Mouse (Mus musculus): ENCODE measurements around the gene Lrrc29. TPM values are rescaled to one million over a fixed set of nuclear protein-coding genes. Genes with fewer than 3 reads are reported as not detected.

The Lrrc29 gene
- polyA plus RNA-seq, 1 experiment from 2014 or later, result 0.83 TPM

DNA sequence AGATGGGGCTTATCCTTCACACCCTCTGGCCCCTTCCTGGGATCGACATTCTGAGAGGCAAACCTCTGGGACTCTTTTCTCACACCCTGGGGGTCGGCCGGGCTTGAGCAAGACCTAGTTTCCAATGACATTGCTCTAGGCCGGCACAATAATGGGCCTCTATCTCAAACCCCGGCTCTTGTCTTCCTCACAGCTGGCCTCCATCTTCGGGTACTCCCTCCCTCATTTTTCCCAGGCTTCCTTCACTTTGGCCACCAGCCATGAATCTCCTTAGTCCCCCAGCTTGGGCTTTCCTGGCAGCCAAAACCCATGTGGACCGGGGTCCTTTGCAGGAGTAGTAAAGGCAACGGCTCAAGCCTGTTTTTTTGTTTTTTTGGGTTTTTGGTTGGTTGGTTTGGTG, 15.3 kb upstream of the Lrrc29 start:
- H3K9me3 ChIP-seq (replicated peaks; ENCODE audit: control insufficient read depth, low read length), result no peaks in the 10 kb centered on the region
- no peak overlapping the region for H3K27ac ChIP-seq (replicated peaks; ENCODE audit: low read depth, low read length)
- WGBS, result 42% methylated on average over 8 of the region's 8 CpGs
- H3K4me2 ChIP-seq (ENCODE audit: low read depth, low read length), result no peak overlapping the region
- no peaks in the 10 kb centered on the region for H3K27me3 ChIP-seq (ENCODE audit: control insufficient read depth, insufficient read depth, low read length)
- no peak for ATAC-seq (replicated peaks; ENCODE audit: insufficient number of reproducible peaks, low FRiP score, low TSS enrichment, low read depth)
- H3K9ac ChIP-seq (replicated peaks; ENCODE audit: low read length), result no peak overlapping the region
- H3K36me3 ChIP-seq (replicated peaks; ENCODE audit: control insufficient read depth, insufficient read depth, low read depth, low read length), result peaks cover 2% of the 10 kb centered on the region; the same call in 1 of the 2 replicates
- no peak for DNase-seq (ENCODE audit: low spot score)
- peaks cover 6% of the 10 kb centered on the region for H3K4me1 ChIP-seq (ENCODE audit: control insufficient read depth, insufficient read depth, low read length)
- no peak overlapping the region for H3K4me3 ChIP-seq (ENCODE audit: low read depth, low read length)

DNA sequence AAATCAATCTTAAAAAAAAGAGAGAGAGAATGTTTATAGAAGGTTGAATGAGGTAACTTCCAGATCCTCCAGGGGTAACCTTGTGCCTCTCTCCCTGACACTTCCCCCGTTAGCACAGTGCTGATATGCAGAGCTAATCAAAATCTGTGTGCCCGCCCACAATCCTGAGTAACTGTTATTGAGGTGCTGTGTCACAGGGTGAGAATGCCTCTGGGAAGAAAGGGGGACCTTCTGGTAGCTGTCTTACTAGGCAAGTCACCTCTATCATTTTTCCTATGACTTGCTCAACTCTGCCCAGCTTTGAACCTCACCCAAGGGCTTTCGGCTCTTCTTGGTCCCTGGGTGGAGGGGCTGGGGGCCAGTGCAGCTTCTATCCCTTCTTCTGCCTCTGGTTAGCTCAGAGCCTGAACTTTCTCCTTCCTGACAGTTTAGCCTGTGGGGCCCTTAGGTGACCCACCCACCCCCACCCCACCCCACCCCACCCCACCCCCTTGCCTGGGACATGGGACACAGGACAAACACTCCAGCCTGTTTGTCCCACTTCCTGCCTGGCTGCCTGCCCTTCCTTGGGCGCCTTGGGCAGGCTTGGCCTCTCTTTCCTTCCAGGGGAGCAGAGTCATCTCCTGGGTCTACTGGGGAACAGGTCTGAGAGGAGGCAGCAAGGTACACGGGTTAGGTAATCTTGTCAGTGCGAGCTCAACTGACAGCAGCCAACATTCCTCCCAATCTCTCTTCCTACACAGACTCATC, 14.0 kb upstream of the Lrrc29 start:
- Histone ChIP-seq H3K9me3 (replicated peaks; ENCODE audit: control insufficient read depth, low read length) (no peaks in the 10 kb centered on the region), H3K36me3 (replicated peaks; ENCODE audit: control insufficient read depth, insufficient read depth, low read depth, low read length) (peaks cover 3% of the 10 kb centered on the region; the same call in 1 of the 2 replicates), H3K27me3 (ENCODE audit: control insufficient read depth, insufficient read depth, low read length) (no peaks in the 10 kb centered on the region), H3K4me3 (ENCODE audit: low read depth, low read length) (no peak overlapping the region), H3K9ac (replicated peaks; ENCODE audit: low read length) (no peak overlapping the region), H3K27ac (replicated peaks; ENCODE audit: low read depth, low read length) (no peak overlapping the region), H3K4me1 (ENCODE audit: control insufficient read depth, insufficient read depth, low read length) (no peaks in the 10 kb centered on the region; the same call in 1 of the 2 replicates), H3K4me2 (ENCODE audit: low read depth, low read length) (no peak overlapping the region)
- 77% methylated on average over 6 of the region's 6 CpGs for WGBS
- DNase-seq (ENCODE audit: low spot score) (no peak), ATAC-seq (replicated peaks; ENCODE audit: insufficient number of reproducible peaks, low FRiP score, low TSS enrichment, low read depth) (no peak)

DNA sequence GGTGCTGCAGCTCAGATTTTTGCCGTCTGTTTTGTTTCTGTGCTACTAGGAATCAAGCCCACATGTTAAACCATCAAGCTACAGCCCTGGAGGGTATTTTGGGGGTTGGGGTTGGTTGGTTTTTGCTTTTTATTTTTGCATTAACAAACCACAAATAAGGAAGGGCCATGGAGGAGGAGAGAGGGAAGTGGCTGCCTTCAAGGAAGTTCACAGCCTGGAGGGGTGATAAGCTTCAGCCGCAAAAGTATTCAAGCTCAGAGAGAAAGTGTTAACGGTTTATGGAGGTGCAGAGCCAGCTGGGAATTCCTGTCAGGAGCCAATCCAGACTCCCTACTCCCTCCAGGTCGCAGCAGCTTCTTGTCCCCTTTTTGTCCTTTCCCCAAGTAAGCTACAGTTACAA, 12.9 kb upstream of the Lrrc29 start:
- no peaks in the 10 kb centered on the region for H3K9me3 ChIP-seq (replicated peaks; ENCODE audit: control insufficient read depth, low read length)
- H3K9ac ChIP-seq (replicated peaks; ENCODE audit: low read length), result 0 out of 2 replicates have a peak overlapping the region, but pooled peaks have one; percentile 18
- 42% methylated on average over 4 of the region's 4 CpGs for WGBS
- no peak for ATAC-seq (replicated peaks; ENCODE audit: insufficient number of reproducible peaks, low FRiP score, low TSS enrichment, low read depth)
- no peak overlapping the region for H3K4me3 ChIP-seq (ENCODE audit: low read depth, low read length)
- peaks cover 3% of the 10 kb centered on the region; the same call in 1 of the 2 replicates for H3K36me3 ChIP-seq (replicated peaks; ENCODE audit: control insufficient read depth, insufficient read depth, low read depth, low read length)
- H3K4me1 ChIP-seq (ENCODE audit: control insufficient read depth, insufficient read depth, low read length), result no peaks in the 10 kb centered on the region
- DNase-seq (ENCODE audit: low spot score), result no peak
- 0 out of 2 replicates have a peak overlapping the region, but pooled peaks have one; percentile 8 for H3K27ac ChIP-seq (replicated peaks; ENCODE audit: low read depth, low read length)
- no peaks in the 10 kb centered on the region for H3K27me3 ChIP-seq (ENCODE audit: control insufficient read depth, insufficient read depth, low read length)
- no peak overlapping the region for H3K4me2 ChIP-seq (ENCODE audit: low read depth, low read length)

DNA sequence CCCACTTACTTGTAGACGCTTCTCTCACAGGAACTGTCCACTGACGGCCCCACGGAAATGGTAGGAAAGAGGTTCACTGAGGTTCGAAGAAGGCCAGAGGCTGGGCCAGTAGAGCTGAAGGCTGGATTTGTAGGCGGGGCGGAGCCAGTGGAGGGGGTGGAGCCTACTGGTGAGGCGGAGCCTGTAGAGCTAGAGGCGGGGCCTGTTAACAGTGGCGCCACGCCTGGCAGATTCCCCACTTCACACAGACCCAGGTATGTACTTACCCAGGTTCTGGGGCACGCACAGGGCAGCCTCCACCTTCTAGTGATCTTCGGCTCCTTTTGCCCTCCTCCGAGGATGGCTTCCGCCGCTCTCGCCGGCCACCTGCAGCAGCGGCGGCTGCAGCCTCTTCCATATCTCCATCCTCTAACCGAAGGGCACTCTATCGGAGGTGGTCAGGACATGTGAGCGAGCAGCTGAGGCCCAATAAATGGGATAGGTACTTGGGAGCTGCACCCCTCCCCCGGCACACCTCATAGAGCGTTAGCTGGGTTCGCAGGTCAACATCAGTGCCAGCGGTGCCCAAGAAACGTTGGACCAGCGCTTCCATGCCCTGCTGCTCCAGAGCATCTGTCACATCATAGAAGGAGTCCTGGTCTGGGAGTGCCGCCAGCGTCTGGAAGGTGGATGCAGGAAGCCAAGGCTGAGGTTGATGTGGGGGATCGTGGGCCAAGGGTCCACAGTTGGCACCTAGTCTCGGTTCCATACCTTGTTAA, 10.5 kb upstream of the Lrrc29 start:
- Histone ChIP-seq H3K9me3 (replicated peaks; ENCODE audit: control insufficient read depth, low read length) (no peaks in the 10 kb centered on the region), H3K36me3 (replicated peaks; ENCODE audit: control insufficient read depth, insufficient read depth, low read depth, low read length) (peaks cover 3% of the 10 kb centered on the region; the same call in 1 of the 2 replicates), H3K4me3 (ENCODE audit: low read depth, low read length) (no peak overlapping the region), H3K9ac (replicated peaks; ENCODE audit: low read length) (no peak overlapping the region), H3K27ac (replicated peaks; ENCODE audit: low read depth, low read length) (no peak overlapping the region), H3K27me3 (ENCODE audit: control insufficient read depth, insufficient read depth, low read length) (no peaks in the 10 kb centered on the region), H3K4me2 (ENCODE audit: low read depth, low read length) (no peak overlapping the region), H3K4me1 (ENCODE audit: control insufficient read depth, insufficient read depth, low read length) (no peaks in the 10 kb centered on the region)
- no peak for DNase-seq (ENCODE audit: low spot score)
- WGBS, result 57% methylated on average over 32 of the region's 32 CpGs
- ATAC-seq (replicated peaks; ENCODE audit: insufficient number of reproducible peaks, low FRiP score, low TSS enrichment, low read depth), result peak; percentile 24; the same call in 1 of the 2 replicates

DNA sequence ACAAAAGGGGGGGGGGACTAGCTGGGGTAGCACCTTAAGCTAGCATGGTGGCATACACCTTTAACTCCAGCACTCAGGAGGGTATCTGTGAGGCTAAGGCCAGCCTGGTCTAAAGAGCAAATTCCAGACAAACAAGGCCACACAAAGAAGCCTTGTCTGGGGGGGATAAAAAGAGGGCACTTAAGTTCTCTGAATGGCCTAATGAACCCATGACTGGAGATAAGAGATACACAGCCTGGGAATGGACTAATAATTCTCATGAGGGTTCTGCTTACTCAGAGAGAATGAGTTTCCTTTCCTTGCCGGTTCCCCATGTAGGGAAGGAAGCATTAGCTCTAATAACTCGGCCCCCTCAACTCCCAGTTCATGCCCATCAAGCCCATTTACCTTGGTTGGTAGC, 6.4 kb upstream of the Lrrc29 start:
- Histone ChIP-seq H3K27ac (replicated peaks; ENCODE audit: low read depth, low read length) (no peak overlapping the region), H3K4me2 (ENCODE audit: low read depth, low read length) (no peak overlapping the region), H3K9ac (replicated peaks; ENCODE audit: low read length) (no peak overlapping the region), H3K4me3 (ENCODE audit: low read depth, low read length) (no peak overlapping the region), H3K36me3 (replicated peaks; ENCODE audit: control insufficient read depth, insufficient read depth, low read depth, low read length) (peaks cover 21% of the 10 kb centered on the region), H3K9me3 (replicated peaks; ENCODE audit: control insufficient read depth, low read length) (no peaks in the 10 kb centered on the region), H3K27me3 (ENCODE audit: control insufficient read depth, insufficient read depth, low read length) (no peaks in the 10 kb centered on the region), H3K4me1 (ENCODE audit: control insufficient read depth, insufficient read depth, low read length) (no peaks in the 10 kb centered on the region)
- ATAC-seq (replicated peaks; ENCODE audit: insufficient number of reproducible peaks, low FRiP score, low TSS enrichment, low read depth) (no peak), DNase-seq (ENCODE audit: low spot score) (no peak)
- WGBS, result 65% methylated on average over 2 of the region's 2 CpGs

DNA sequence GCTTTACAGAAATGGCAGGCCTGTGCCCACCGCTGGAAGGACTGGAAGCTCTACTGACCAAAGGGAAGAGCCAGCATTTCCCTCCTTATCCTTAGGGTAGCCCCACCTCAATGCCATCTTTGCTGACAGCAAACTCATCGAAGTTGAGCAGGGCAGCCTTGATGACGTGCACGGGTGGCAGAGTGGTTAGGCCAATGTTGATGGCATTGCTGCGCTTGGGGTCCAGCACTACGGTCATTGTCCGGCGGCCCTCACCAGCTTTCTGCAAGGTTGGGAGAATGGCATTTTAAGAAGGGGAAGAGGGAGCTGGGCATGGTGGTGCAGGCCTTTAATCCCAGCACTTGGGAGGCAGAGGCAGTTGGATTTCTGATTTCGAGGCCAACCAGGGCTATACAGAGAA, 5.9 kb upstream of the Lrrc29 start:
- WGBS, result 91% methylated on average over 9 of the region's 9 CpGs
- ATAC-seq (replicated peaks; ENCODE audit: insufficient number of reproducible peaks, low FRiP score, low TSS enrichment, low read depth) (no peak), DNase-seq (ENCODE audit: low spot score) (no peak)
- Histone ChIP-seq H3K27me3 (ENCODE audit: control insufficient read depth, insufficient read depth, low read length) (no peaks in the 10 kb centered on the region), H3K9me3 (replicated peaks; ENCODE audit: control insufficient read depth, low read length) (no peaks in the 10 kb centered on the region), H3K4me1 (ENCODE audit: control insufficient read depth, insufficient read depth, low read length) (no peaks in the 10 kb centered on the region), H3K9ac (replicated peaks; ENCODE audit: low read length) (no peak overlapping the region), H3K4me2 (ENCODE audit: low read depth, low read length) (no peak overlapping the region), H3K36me3 (replicated peaks; ENCODE audit: control insufficient read depth, insufficient read depth, low read depth, low read length) (peaks cover 21% of the 10 kb centered on the region), H3K27ac (replicated peaks; ENCODE audit: low read depth, low read length) (no peak overlapping the region), H3K4me3 (ENCODE audit: low read depth, low read length) (no peak overlapping the region)

DNA sequence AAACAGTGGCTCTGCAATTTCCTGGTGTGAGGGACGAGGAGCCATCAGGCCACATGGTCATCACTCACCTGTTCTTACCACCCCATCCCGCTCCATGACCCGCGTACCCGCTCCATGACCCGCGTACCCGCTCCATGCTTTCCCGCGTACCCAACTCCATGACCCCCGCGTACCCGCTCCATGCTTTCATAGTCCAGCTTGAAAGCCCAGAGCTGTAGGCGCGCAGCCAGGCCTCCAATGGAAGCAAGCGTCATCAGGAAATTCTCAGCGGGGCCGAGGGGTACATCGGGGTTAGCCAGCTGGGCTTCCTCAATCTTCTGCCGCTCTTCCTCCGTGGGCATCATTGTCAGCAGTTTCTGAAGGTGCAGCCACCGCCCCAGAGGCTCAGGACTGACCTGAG, 5.4 kb upstream of the Lrrc29 start:
- ATAC-seq (replicated peaks; ENCODE audit: insufficient number of reproducible peaks, low FRiP score, low TSS enrichment, low read depth) (no peak), DNase-seq (ENCODE audit: low spot score) (no peak)
- H3K9ac ChIP-seq (replicated peaks; ENCODE audit: low read length), result no peak overlapping the region
- no peaks in the 10 kb centered on the region for H3K4me1 ChIP-seq (ENCODE audit: control insufficient read depth, insufficient read depth, low read length)
- 94% methylated on average over 22 of the region's 22 CpGs for WGBS
- no peaks in the 10 kb centered on the region for H3K9me3 ChIP-seq (replicated peaks; ENCODE audit: control insufficient read depth, low read length)
- no peaks in the 10 kb centered on the region for H3K27me3 ChIP-seq (ENCODE audit: control insufficient read depth, insufficient read depth, low read length)
- H3K36me3 ChIP-seq (replicated peaks; ENCODE audit: control insufficient read depth, insufficient read depth, low read depth, low read length), result peaks cover 20% of the 10 kb centered on the region
- H3K4me2 ChIP-seq (ENCODE audit: low read depth, low read length), result no peak overlapping the region
- H3K4me3 ChIP-seq (ENCODE audit: low read depth, low read length), result no peak overlapping the region
- no peak overlapping the region for H3K27ac ChIP-seq (replicated peaks; ENCODE audit: low read depth, low read length)

DNA sequence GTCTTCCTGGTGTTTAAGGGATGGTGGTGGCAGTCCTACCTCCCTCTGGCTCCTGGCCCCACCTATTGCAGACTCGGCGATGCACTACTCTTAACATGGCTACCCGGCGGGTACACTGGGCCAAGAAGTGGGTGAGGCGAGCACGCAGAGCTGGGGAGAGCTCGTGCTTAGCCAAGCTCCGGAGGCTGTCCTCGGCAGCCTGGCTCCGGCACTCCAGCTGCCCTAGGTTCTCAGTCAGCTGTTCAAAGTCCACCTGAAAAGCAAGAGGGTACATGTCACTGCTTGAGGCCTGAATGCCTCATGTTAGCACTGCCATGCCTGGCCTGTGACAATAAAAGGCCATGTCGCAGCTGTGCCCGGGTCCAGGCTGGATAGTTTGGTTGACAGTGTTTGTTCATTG, 4.2 kb upstream of the Lrrc29 start:
- H3K4me1 ChIP-seq (ENCODE audit: control insufficient read depth, insufficient read depth, low read length), result peaks cover 1% of the 10 kb centered on the region; the same call in 1 of the 2 replicates
- H3K27ac ChIP-seq (replicated peaks; ENCODE audit: low read depth, low read length), result no peak overlapping the region
- no peak overlapping the region for H3K9ac ChIP-seq (replicated peaks; ENCODE audit: low read length)
- no peaks in the 10 kb centered on the region for H3K9me3 ChIP-seq (replicated peaks; ENCODE audit: control insufficient read depth, low read length)
- DNase-seq (ENCODE audit: low spot score), result no peak
- 90% methylated on average over 12 of the region's 12 CpGs for WGBS
- no peak overlapping the region for H3K4me2 ChIP-seq (ENCODE audit: low read depth, low read length)
- no peak for ATAC-seq (replicated peaks; ENCODE audit: insufficient number of reproducible peaks, low FRiP score, low TSS enrichment, low read depth)
- H3K27me3 ChIP-seq (ENCODE audit: control insufficient read depth, insufficient read depth, low read length), result no peaks in the 10 kb centered on the region
- no peak overlapping the region for H3K4me3 ChIP-seq (ENCODE audit: low read depth, low read length)
- peaks cover 18% of the 10 kb centered on the region for H3K36me3 ChIP-seq (replicated peaks; ENCODE audit: control insufficient read depth, insufficient read depth, low read depth, low read length)

Measured in embryonic facial prominence, embryonic 11.5 days (tissue).